Mouse (Mus musculus) gastrocnemius, adult 18-20 months (tissue): ENCODE measurements around the gene Rab3gap1. TPM values are rescaled to one million over a fixed set of nuclear protein-coding genes. Genes with fewer than 3 reads are reported as not detected.
A peak's percentile ranks its signal among the peaks of the same experiment; 100 is the strongest.

Experiments used
- DNase-seq: peaks from one replicate; pipeline ENCODE4 v3.0.0; 2021; ENCODE audit warnings: low spot score
- total RNA-seq, 2 experiments: library from RNA; stranded (reverse); gene quantifications; 2 replicates each; pipeline ENCODE4 v1.2.3; 2021

Gene Rab3gap1
- total RNA-seq, 2 experiments from 2014 or later: 22.1 to 25.0 TPM

DNA sequence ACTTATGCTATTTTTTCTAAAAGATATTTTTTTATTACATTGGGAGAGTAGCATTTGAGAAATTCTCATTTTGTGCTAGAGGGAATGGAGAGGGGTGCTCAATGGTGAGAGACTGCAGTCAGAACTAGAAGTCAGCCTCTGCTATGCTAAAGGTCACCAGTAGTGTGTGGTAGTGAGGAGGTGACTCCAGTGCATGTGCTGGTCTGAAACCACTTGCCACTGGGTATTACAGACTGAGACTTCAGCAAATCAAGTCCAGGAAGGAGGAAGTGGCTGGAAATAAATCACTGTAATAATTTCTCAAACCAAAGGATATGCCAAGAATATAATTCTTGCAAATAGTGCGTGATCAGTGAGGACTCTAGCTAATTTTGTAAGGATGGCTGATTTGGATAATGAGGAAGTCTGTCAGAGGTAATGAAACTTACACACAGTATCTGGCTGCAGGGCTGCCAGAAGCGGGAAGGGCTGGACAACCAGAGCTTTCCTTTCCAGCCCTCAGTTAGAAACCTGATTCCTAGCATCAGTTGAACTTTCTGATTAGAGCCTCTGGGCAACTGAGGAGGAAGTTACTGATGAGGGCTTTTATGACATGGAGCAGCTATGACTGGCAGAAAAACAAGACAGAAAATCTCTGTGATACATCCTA lies 112.5 kb downstream of the Rab3gap1 start:
- DNase-seq: no peak

DNA sequence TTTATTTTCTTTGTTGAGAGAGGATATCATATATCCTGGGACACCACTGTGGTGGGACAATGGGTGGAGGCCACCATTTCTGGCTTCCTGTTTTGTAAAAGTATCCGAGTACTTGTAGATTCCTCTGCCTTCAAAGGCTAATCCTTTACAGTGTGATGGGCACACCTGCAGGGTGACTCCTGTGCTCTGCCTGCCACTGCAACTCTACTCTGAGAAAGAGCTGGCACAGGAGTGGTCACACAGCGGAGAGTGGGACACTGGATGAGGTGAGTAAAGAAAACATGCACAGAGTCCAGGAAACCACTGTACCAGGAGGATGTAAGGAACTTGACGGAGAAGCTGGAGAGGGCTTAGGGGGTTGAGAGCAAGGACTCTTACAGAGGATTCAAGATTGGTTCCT lies 113.7 kb downstream of the Rab3gap1 start:
- DNase-seq: no peak

DNA sequence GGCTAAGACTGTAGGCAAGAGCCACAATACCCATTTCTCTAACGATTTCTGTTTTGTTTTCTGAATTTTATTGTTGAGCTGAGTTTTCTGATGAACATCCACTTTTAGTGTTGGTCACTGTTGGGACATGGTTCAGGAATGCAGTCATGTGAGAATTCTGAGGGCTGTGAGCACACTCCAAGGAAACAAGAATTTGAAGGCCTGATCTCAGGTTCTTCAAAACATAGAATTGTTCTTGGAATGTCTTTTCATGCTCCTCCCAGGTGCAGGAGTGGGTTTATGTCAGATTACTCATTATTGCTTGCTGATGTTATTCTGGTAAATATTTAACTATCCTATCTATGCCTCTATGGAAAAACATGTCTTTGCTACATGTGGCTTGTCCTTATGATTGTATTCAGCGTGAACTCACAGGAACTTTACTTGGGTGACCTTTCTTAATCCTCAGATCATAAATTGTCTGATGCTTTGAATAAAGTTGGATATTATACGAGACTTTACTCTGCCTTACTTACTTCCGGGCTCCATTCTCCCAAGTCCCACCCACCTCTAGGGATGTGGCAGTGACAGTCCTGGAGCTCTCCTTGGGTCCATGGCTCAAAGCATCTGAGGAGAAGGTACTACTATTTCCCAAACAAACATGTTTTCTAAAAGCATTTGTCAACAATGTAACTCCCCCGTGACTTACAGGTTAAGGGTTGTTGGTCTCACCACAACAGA lies 114.9 kb downstream of the Rab3gap1 start:
- DNase-seq: no peak

DNA sequence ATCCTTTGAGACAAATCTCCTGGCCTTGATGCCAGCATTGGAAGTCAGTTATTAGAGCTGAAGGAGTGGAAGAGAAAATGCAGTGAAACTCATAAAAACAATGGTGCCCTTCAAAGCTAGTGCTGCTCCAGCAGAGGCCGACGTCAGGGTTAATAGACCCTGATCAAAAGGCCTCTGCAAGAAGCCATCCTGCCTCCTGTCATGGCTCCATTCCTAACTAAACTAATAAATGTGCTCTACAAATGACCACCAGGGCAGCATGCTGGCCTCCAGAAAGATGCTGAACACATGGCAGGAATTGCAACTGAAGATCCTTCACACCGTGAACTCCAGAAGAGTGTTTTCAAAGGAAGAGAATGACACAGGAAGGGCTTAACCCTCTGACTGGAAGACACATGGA lies 116.8 kb downstream of the Rab3gap1 start:
- DNase-seq: no peak

DNA sequence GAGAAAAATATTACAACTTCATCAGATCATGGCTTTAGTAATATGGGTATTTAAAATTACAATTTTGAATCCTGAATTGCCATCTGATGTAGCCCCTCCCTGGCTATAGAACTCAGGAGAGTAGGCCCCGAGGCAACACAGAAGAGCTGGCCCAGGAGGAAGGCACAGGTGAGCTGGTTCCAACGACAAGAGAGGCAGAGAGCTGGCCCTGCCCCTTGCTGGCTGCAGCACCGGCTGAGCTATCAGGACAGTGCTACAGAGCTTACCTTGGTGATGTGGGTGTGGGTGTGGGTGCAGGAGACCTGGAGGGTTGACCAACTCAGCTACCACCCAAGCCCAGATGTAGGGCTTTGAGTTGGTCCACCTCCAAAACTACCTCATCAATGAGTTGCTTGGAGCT lies 119.7 kb downstream of the Rab3gap1 start:
- no peak for DNase-seq

DNA sequence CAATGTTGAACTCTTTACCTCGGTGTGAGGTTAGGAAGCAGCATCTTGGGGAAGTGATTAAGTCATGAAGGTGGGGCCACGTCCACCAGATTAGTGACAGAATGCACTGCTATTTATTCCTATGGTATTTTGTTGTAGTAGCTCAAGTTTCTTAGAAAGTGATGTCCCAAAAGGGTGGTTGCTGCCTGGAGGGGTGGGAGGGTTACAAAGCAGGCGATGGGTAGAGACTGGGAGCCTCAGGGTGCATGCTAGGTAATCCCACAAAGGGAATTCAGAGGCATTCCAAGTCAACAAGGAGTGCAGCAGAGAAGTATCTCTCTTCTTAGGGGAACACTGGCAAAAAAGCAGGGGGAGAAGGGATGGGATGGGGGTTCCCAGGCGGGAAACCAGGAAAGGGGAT lies 120.8 kb downstream of the Rab3gap1 start:
- DNase-seq: no peak

DNA sequence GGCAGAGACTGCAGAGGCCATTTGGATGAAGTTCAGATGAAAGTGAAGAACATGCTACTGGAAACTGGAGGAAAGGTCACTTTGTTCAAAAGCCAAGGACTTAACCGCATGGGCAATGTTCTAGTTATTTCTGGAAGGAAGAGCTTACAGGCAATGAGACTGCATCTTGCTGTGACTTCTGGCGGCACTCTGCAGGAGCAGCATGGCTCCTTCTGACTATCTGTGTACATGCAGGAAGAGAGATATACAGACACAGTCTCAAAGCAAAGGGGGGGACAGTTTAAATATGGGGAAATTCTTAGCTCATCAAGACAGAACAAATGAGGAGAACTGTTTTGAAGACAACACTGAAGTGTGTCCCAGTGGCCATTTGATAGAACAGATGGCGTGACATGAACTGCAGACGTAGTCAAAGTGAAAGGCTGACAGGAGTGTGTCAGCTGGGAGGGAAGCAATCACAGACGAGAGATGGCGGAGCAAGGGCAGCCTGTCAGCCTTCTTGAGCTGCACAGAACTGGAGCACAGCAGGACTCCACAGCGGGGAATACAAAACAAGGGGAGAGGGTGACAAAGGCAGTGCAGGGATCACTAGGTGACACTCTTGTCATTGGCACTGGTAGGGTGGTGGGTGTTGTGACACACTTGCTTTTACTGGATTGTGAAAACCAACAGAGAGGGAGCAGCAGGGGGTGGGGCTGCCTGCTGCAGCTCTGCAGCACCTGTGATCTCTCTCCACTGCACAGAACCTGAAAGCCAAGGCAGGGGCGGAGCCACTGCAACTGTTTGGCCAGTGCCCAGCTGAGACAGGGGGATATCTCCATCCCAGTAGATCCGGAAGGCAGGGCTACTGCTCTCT lies 121.5 kb downstream of the Rab3gap1 start:
- peak; percentile 73 for DNase-seq

Other genes starting within 250 kb of the Rab3gap1 start
- not detected for gene Tmem163, start 189.2 kb upstream of the Rab3gap1 start, total RNA-seq
- not detected for gene Acmsd, start 139.4 kb upstream of the Rab3gap1 start, total RNA-seq
- gene Ccnt2, start 94.6 kb upstream of the Rab3gap1 start, total RNA-seq: 10 to 100 TPM; 16.4 to 16.7 TPM
- under 1 TPM in 1 of 2 experiments, not detected in 1; 0.05 TPM for gene Map3k19, start 13.7 kb upstream of the Rab3gap1 start, total RNA-seq
- gene Zranb3, start 234.3 kb downstream of the Rab3gap1 start, total RNA-seq: 1 to 10 TPM; 5.6 to 5.7 TPM
- 10 to 100 TPM; 69.7 to 78.6 TPM for gene R3hdm1, start 234.5 kb downstream of the Rab3gap1 start, total RNA-seq